Mouse (Mus musculus): ENCODE results near the gene Gm21028.
"Not testable (repeated sequence)": the region's sequence is repeated elsewhere in the genome, so short reads cannot be mapped to it uniquely, and the experiment has no call there.

The Gm21028 gene

DNA sequence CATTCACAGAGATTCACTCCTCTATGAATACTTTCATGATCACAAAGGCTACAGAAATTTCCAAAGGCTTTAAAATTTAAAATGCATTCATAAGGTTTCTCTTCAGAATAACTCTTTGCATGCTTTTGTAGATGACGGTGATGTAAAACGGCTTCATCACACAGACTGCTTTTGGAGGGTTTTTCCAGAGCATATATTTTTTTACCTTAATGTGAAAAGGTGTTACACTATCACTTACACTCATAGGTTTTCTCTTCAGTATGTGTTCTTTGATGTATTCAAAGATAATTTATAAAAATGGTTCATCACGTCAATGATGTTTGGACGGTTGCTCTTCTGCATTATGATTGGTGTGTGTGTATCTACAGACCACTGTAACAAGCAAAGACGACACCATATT is at the start of gene Gm21028:
Gene Gm21028 (minus strand): TSS at position 101 of the 400 bp plus-strand sequence.
- no peak for DNase-seq (ENCODE audit: low spot score)

DNA sequence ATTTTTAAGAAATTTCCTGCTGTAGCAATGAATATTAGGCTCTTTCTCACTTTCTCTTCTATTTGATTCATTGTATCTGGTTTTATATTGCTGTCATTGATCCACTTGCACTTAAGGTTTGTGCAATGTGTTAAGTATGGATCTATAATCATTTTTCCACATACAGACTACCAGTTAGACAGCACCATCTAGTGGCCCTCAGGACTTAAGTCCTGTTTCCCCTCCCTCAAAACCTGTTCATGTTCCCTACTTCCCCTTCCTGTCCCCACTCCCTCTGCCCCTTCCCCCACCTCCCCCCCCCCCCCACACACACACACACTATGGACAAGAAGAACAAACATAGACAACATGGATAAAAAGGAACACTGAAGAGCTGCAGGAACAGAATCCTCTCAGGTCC is 17.3 kb upstream of the Gm21028 start:
- not testable (repeated sequence) for DNase-seq (ENCODE audit: low spot score)

DNA sequence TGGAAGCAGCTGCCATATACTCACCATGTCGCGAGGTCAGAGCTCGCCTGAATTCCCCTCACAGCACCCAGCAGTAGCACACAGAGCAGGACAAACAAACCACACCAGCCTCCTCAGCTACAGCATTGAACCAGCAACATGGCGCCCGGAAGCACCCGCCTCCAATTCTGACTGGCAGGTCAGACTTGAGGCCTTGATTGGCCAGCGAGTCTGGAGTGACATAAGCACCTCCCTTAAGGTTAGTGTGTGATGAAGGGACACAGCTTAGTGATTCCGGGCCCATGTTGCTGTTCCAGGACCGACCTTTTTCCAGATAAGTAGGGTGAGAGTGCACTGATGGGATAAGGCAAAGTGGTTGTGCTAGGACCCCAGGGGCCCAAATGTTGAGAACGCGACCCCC is 14.0 kb upstream of the Gm21028 start, which contains the start of gene Zfp977:
Gene Zfp977 (minus strand): TSS at position 135 of the 400 bp plus-strand sequence.
- DNase-seq (ENCODE audit: low spot score): not testable (repeated sequence)

DNA sequence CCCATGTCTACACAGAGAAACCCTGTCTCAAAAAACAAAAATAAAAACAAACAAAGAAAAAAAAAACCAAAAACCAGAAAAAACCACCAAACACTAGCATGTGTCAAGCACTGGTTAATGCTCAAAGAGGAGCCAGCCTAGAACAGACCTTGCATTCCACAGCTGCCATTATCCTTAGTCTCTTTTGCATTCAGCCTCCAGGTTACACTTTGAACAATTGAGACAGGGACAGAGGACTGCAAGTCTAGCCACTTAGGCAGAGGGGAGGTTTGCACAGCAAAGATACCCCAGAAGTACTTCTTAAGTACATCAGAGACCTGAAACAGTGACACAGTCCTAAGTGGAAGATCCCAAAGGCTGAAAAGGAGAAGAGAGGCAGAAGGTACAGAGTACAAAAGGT is 12.9 kb upstream of the Gm21028 start:
- not testable (repeated sequence) for DNase-seq (ENCODE audit: low spot score)

DNA sequence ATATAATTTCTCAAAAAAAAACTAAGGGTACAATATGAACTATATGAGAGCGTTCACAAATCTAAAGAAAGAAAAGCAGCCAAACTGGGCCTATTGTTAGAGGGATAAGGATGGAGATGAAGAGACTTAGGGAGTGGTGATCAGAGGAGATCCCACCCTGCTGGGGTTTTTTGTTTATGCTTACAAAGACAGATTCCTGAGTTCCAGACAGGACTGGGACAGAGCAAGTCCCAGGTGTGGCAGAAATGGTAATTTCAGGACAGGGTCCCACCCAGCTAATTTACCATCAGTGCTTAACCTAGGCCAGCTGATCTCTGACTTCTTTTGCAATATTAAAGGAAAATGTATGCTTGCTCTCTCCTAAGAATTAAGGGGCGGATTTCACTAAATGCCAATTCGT is 26.6 kb downstream of the Gm21028 start:
- no peak for DNase-seq (ENCODE audit: low spot score)
